Mouse (Mus musculus) erythroblast, embryonic 14.5 days (primary cell): ENCODE results near the gene Sst.

Experiments used
- GATA1 ChIP-seq: IDR thresholded peaks from 2 replicates; pipeline ENCODE4 v1.6.1; 2012; ENCODE audit warnings: low read length, inconsistent platforms, mixed read lengths
- TAL1 ChIP-seq: IDR thresholded peaks from 3 replicates; pipeline ENCODE4 v1.6.1; 2012; ENCODE audit warnings: low read length, inconsistent platforms, mixed read lengths

DNA sequence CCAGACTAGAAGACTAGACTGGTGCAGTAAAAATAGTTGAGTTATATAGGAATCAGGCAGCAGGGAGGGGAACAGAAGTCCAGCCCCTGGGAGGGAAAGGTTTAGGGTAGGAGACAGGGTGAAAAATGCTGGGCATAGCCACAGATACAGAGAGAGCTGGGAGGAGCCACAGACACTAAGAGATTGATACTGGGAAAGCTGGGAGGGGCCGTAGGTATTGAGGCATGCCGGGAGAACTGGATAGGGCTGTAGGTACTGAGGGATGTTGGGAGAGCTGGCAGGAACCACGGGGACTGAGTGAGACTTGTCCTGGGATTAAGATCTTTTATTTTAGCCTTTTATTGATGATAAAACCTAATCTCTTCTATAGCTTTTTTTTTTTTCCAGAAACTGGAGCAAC lies 22.6 kb upstream of the Sst start:
- TF ChIP-seq TAL1 (no peak), GATA1 (no peak)
